Mouse (Mus musculus) heart, postnatal 25 days (tissue): Measurements from ENCODE around the gene Clec4e. TPM values are rescaled to one million over a fixed set of nuclear protein-coding genes. Genes with fewer than 3 reads are reported as not detected.

Experiments
- total RNA-seq, 2 experiments: library from RNA; stranded (reverse); gene quantifications; 2 replicates each; pipeline ENCODE4 v1.2.3; 2021

Gene Clec4e
- total RNA-seq, 2 experiments from 2014 or later = 0.11 to 0.26 TPM

Other genes with a start within 250 kb of the Clec4e start
- not detected for gene Clec4b1, start 239.9 kb downstream of the Clec4e start, total RNA-seq
- gene Clec4a2, start 183.4 kb downstream of the Clec4e start, total RNA-seq = 1 to 10 TPM; 2.7 TPM
- gene Clec4b2, start 117.0 kb downstream of the Clec4e start, total RNA-seq = not detected
- 1 to 10 TPM; 1.0 to 1.3 TPM for gene Clec4n, start 60.0 kb downstream of the Clec4e start, total RNA-seq
- under 1 TPM; 0.48 to 0.70 TPM for gene Clec4d, start 27.8 kb downstream of the Clec4e start, total RNA-seq
- not detected for gene Vmn2r19, start 18.5 kb upstream of the Clec4e start, total RNA-seq
- not detected for gene Vmn2r20, start 128.2 kb upstream of the Clec4e start, total RNA-seq
- not detected for gene Vmn2r21, start 243.5 kb upstream of the Clec4e start, total RNA-seq